Mouse (Mus musculus) heart, adult 10 weeks (tissue): Measurements from ENCODE around the gene Slc6a8. TPM values are rescaled to one million over a fixed set of nuclear protein-coding genes. Genes with fewer than 3 reads are reported as not detected.

Source experiments
- polyA plus RNA-seq: library from polyadenylated mRNA; stranded (reverse); fragments of 350-450 nt; fragmentation: Illumina TruSeq; extraction: RNeasy Lipid Tissue Mini Kit (QIAGEN cat#74804); gene quantifications from one replicate; pipeline ENCODE4 v1.2.3, GENCODE M21; 2014; ENCODE audit warnings: low read depth, low replicate concordance

Slc6a8 gene
- polyA plus RNA-seq = 174 TPM

DNA sequence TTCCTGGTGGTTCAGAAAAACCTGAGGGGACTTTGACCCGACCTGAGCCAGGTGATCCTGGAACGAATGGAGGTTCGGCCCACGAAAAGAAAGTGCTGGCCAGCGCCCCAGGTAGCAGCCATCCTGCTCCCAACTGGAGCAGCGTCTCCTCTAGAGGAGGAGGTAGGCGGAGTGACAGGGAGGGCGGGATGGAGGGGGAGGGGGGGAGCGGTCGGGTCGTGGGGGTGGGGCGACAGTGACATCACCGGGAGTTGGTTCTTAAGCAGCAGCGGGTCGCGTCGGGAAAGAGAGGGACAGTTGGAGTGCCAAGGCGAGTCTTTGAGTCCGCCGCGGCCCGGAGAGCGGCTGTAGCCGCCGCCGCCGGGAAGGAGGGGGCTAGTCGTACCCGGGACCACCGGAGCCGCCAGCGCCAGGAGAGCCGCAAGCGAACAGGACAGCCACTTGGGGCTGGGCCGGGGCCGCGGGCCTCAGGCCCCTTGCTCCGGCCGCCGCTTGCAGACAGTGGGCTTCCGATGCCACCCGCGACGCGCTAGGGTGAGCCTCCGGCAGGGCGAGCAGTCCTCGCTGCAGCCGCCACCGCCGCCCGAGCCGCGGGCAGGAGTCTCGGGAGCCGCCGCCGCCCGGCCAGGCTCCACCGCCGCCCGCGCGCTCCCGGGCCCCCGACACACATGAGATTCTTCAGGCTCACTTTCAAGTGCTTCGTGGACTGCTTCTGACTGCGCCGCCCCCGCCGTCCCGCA is at the start of gene Slc6a8:
Gene Slc6a8 (plus strand): TSS at position 272 of the 740 bp plus-strand sequence.

GRCm38 (mm10) chrX:73639255-73639675 is 33.7 kb upstream of the Slc6a8 start, which contains the start of gene Dusp9:
Gene Dusp9 (plus strand): TSS chrX:73639419.

DNA sequence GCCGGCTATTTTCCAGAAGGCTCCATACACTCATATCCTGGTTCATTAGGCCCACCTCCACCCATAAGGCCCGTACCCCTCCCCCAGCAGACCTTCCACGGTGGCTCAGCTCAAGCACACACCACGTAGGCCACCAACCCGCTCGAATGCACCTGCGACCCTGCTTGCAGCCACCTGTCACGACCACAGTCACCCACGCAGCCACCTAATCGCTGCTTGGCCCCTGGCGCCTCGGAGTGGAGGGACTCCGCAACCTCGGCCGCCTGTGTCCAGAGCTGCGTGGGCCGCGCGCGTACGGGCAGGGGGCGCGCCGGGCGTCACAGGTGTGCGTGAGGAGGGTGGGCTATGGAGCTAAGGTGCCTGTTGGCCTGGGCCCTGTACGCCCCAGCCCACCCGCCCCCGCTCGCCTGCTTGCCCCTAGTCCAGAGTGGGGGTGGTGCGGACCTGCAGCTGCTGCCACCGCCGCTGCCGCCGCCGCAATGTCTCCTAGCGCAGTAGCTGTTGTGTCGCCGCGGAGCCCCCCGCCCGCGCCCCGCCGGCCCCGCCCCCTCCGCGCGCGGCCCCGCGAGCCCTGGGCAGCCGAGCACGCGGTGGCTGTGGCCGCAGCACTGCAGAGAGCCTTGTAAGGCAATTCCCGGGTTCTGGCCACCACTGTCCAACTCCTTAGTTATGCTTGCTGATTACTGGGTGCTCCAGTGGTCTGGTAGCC is 13.2 kb upstream of the Slc6a8 start, which contains the start of gene Pnck:
Gene Pnck (minus strand): TSS at position 543 of the 709 bp plus-strand sequence.

GRCm38 (mm10) chrX:73716109-73716661 is 43.2 kb downstream of the Slc6a8 start, which contains the start of the genes Bcap31 and Abcd1:
Gene Bcap31 (minus strand): TSS chrX:73716175.
Gene Abcd1 (plus strand): TSS chrX:73716597.

Other genes starting within 250 kb of the Slc6a8 start
- not detected for gene Trex2, start 237.8 kb upstream of the Slc6a8 start, polyA plus RNA-seq
- gene Haus7, start 214.1 kb upstream of the Slc6a8 start, polyA plus RNA-seq = 8.6 TPM
- 227 TPM for gene Bgn, start 189.5 kb upstream of the Slc6a8 start, polyA plus RNA-seq
- not detected for gene Atp2b3, start 170.1 kb upstream of the Slc6a8 start, polyA plus RNA-seq
- gene Dusp9, start 33.7 kb upstream of the Slc6a8 start, polyA plus RNA-seq = not detected
- 9.6 TPM for gene Pnck, start 13.0 kb upstream of the Slc6a8 start, polyA plus RNA-seq
- gene Bcap31, start 43.0 kb downstream of the Slc6a8 start, polyA plus RNA-seq = 79.9 TPM
- gene Abcd1, start 43.4 kb downstream of the Slc6a8 start, polyA plus RNA-seq = 23.0 TPM
- gene Plxnb3, start 83.9 kb downstream of the Slc6a8 start, polyA plus RNA-seq = 3.2 TPM
- gene Srpk3, start 101.3 kb downstream of the Slc6a8 start, polyA plus RNA-seq = 40.2 TPM
- 838 TPM for gene Idh3g, start 113.7 kb downstream of the Slc6a8 start, polyA plus RNA-seq
- 99.4 TPM for gene Ssr4, start 113.9 kb downstream of the Slc6a8 start, polyA plus RNA-seq
- gene Pdzd4, start 151.8 kb downstream of the Slc6a8 start, polyA plus RNA-seq = 1.2 TPM
- gene Avpr2, start 219.0 kb downstream of the Slc6a8 start, polyA plus RNA-seq = not detected
- 2.0 TPM for gene L1cam, start 223.0 kb downstream of the Slc6a8 start, polyA plus RNA-seq
- gene Arhgap4, start 248.7 kb downstream of the Slc6a8 start, polyA plus RNA-seq = 1.8 TPM
- gene Naa10, start 248.8 kb downstream of the Slc6a8 start, polyA plus RNA-seq = 66.2 TPM